Mouse (Mus musculus) liver, embryonic 15.5 days (tissue): ENCODE measurements around the gene Praf2. TPM values are rescaled to one million over a fixed set of nuclear protein-coding genes. Genes with fewer than 3 reads are reported as not detected.
"Not testable (repeated sequence)": the region's sequence is repeated elsewhere in the genome, so short reads cannot be mapped to it uniquely, and the experiment has no call there.

Experiments used
- ATAC-seq: fragments of 200-750 bp; cut with Nextera tagmentation; 2 replicates; pipeline ENCODE4 v1.8.0; 2017; ENCODE audit warnings: moderate number of reproducible peaks, mild to moderate bottlenecking, moderate library complexity; ENCODE audit not compliant: insufficient read depth
- H3K27ac ChIP-seq: fragments of 300-500 bp; sonication (generic); replicated peaks from 2 replicates; pipeline ENCODE4 v1.5.1; 2015; ENCODE audit warnings: mild to moderate bottlenecking, inconsistent platforms
- H3K27me3 ChIP-seq: fragments of 300-500 bp; sonication (generic); 2 replicates; pipeline ENCODE4 v1.6.1; 2015; ENCODE audit warnings: mild to moderate bottlenecking, inconsistent platforms
- H3K36me3 ChIP-seq: fragments of 300-500 bp; sonication (generic); replicated peaks from 2 replicates; pipeline ENCODE4 v1.6.1; 2015; ENCODE audit warnings: moderate library complexity, mild to moderate bottlenecking, inconsistent platforms
- H3K4me1 ChIP-seq: fragments of 300-500 bp; sonication (generic); replicated peaks from 2 replicates; pipeline ENCODE4 v1.6.1; 2015; ENCODE audit warnings: inconsistent platforms
- H3K4me2 ChIP-seq: fragments of 300-500 bp; sonication (generic); 2 replicates; pipeline ENCODE4 v1.6.1; 2015; ENCODE audit warnings: moderate library complexity, mild to moderate bottlenecking, inconsistent platforms
- H3K4me3 ChIP-seq: fragments of 300-500 bp; sonication (generic); replicated peaks from 2 replicates; pipeline ENCODE4 v1.5.1; 2015; ENCODE audit warnings: mild to moderate bottlenecking, inconsistent platforms
- H3K9ac ChIP-seq: fragments of 300-500 bp; sonication (generic); 2 replicates; pipeline ENCODE4 v1.6.1; 2015; ENCODE audit warnings: moderate library complexity, mild to moderate bottlenecking, inconsistent platforms
- H3K9me3 ChIP-seq: fragments of 300-500 bp; sonication (generic); replicated peaks from 2 replicates; pipeline ENCODE4 v1.6.1; 2016; ENCODE audit warnings: inconsistent platforms
- WGBS: fragments of 180-500 bp; shearing (Covaris S2); methylation state at CpG from one replicate; pipeline ENCODE4 v1.1.7; 2015; ENCODE audit warnings: mixed read lengths; ENCODE audit not compliant: insufficient replicate concordance; 5-methylcytosine and 5-hydroxymethylcytosine counted together
- polyA plus RNA-seq: library from polyadenylated mRNA; unstranded; fragments of >200 nt; fragmentation: Nextera tagmentation; extraction: Ambion mirVana; gene quantifications from 2 replicates; pipeline ENCODE4 v1.2.1, GENCODE M21; 2015

The Praf2 gene
- polyA plus RNA-seq, 1 experiment from 2014 or later, result 5.8 TPM

- no peak overlapping the region for H3K27ac ChIP-seq
- no peaks in the 10 kb centered on the region for H3K27me3 ChIP-seq
- peak; percentile 58; the same call in 1 of the 2 replicates for ATAC-seq
- WGBS, result 66% methylated on average over 14 of the region's 14 CpGs
- no peak overlapping the region for H3K4me2 ChIP-seq
- H3K4me1 ChIP-seq, result peaks cover 14% of the 10 kb centered on the region
- no peaks in the 10 kb centered on the region for H3K36me3 ChIP-seq
- H3K9me3 ChIP-seq, result no peaks in the 10 kb centered on the region
- H3K9ac ChIP-seq, result no peak overlapping the region
- H3K4me3 ChIP-seq, result no peak overlapping the region
Observed at GRCm38 (mm10) chrX:7739336-7740081, 11.3 kb downstream of the Praf2 start.

GRCm38 (mm10) chrX:7740082-7740819, 12.0 kb downstream of the Praf2 start:
- Histone ChIP-seq H3K27me3 (no peaks in the 10 kb centered on the region), H3K4me2 (peak overlapping the region; percentile 20), H3K9me3 (no peaks in the 10 kb centered on the region), H3K27ac (no peak overlapping the region; the same call in 1 of the 2 replicates), H3K4me3 (no peak overlapping the region), H3K4me1 (peaks cover 14% of the 10 kb centered on the region), H3K9ac (no peak overlapping the region), H3K36me3 (no peaks in the 10 kb centered on the region)
- WGBS, result 56% methylated on average over 10 of the region's 10 CpGs
- ATAC-seq, result peak; percentile 20; the same call in 1 of the 2 replicates

- no peaks in the 10 kb centered on the region for H3K36me3 ChIP-seq
- H3K9me3 ChIP-seq, result no peaks in the 10 kb centered on the region
- peaks cover 14% of the 10 kb centered on the region for H3K4me1 ChIP-seq
- 37% methylated on average over 5 of the region's 5 CpGs for WGBS
- H3K4me3 ChIP-seq, result no peak overlapping the region
- no peaks in the 10 kb centered on the region for H3K27me3 ChIP-seq
- H3K4me2 ChIP-seq, result peak overlapping the region; percentile 20; the same call in 1 of the 2 replicates
- no peak for ATAC-seq
- no peak overlapping the region for H3K27ac ChIP-seq
- no peak overlapping the region for H3K9ac ChIP-seq
Observed at GRCm38 (mm10) chrX:7741103-7741502, 12.9 kb downstream of the Praf2 start.

- Histone ChIP-seq H3K27ac (no peak overlapping the region), H3K36me3 (no peaks in the 10 kb centered on the region), H3K27me3 (no peaks in the 10 kb centered on the region), H3K4me1 (peaks cover 14% of the 10 kb centered on the region), H3K4me3 (no peak overlapping the region), H3K4me2 (no peak overlapping the region), H3K9me3 (no peaks in the 10 kb centered on the region), H3K9ac (no peak overlapping the region)
- ATAC-seq, result no peak
- WGBS, result 46% methylated on average over 5 of the region's 5 CpGs
Observed at GRCm38 (mm10) chrX:7743470-7743869, 15.2 kb downstream of the Praf2 start.

- Histone ChIP-seq H3K4me1 (peaks cover 14% of the 10 kb centered on the region), H3K36me3 (no peaks in the 10 kb centered on the region), H3K4me2 (no peak overlapping the region), H3K27me3 (no peaks in the 10 kb centered on the region), H3K27ac (no peak overlapping the region), H3K4me3 (no peak overlapping the region), H3K9ac (no peak overlapping the region), H3K9me3 (no peaks in the 10 kb centered on the region)
- 48% methylated on average over 1 of the region's 1 CpGs for WGBS
- ATAC-seq, result no peak
Observed at GRCm38 (mm10) chrX:7744940-7745339, 16.7 kb downstream of the Praf2 start.

GRCm38 (mm10) chrX:7745429-7745828, 17.2 kb downstream of the Praf2 start:
- Histone ChIP-seq H3K36me3 (no peaks in the 10 kb centered on the region), H3K27ac (no peak overlapping the region), H3K4me3 (no peak overlapping the region), H3K4me2 (no peak overlapping the region), H3K27me3 (0 out of 2 replicates have a peak, but pooled peaks cover 1% of the 10 kb centered on the region), H3K9me3 (no peaks in the 10 kb centered on the region), H3K9ac (no peak overlapping the region), H3K4me1 (peaks cover 10% of the 10 kb centered on the region)
- 82% methylated on average over 8 of the region's 8 CpGs for WGBS
- no peak for ATAC-seq

- Histone ChIP-seq H3K4me2 (peak within 1 kb of the TSS; percentile 79), H3K4me3 (peak within 1 kb of the TSS; percentile 59), H3K27ac (no peak within 1 kb of the TSS), H3K4me1 (no peaks in the 10 kb centered on the region; the same call in 1 of the 2 replicates), H3K9ac (0 out of 2 replicates have a peak within 1 kb of the TSS, but pooled peaks have one; percentile 43), H3K36me3 (no peaks in the 10 kb centered on the region), H3K9me3 (no peaks in the 10 kb centered on the region), H3K27me3 (0 out of 2 replicates have a peak, but pooled peaks cover 5% of the 10 kb centered on the region)
- WGBS, result 4% methylated on average over 46 of the region's 56 CpGs
- no peak for ATAC-seq
Observed at GRCm38 (mm10) chrX:7750432-7751116, 22.3 kb downstream of the Praf2 start, which contains the start of gene Ccdc120. TSS of gene Ccdc120 (minus strand) at chrX:7750905.

GRCm38 (mm10) chrX:7753627-7754026, 25.4 kb downstream of the Praf2 start:
- H3K4me3 ChIP-seq, H3K4me2 ChIP-seq, ATAC-seq, H3K27me3 ChIP-seq, H3K9me3 ChIP-seq, H3K36me3 ChIP-seq, H3K9ac ChIP-seq, H3K27ac ChIP-seq, H3K4me1 ChIP-seq: not testable (repeated sequence)
- 19% methylated on average over 3 of the region's 3 CpGs for WGBS

- Histone ChIP-seq H3K4me3 (peak within 1 kb of the TSS; percentile 72), H3K27ac (peak within 1 kb of the TSS; percentile 80), H3K4me2 (peak within 1 kb of the TSS; percentile 81), H3K9me3 (no peaks in the 10 kb centered on the region), H3K9ac (peak within 1 kb of the TSS; percentile 67), H3K27me3 (no peaks in the 10 kb centered on the region), H3K4me1 (peaks cover 41% of the 10 kb centered on the region), H3K36me3 (peaks cover 8% of the 10 kb centered on the region; the same call in 1 of the 2 replicates)
- whole genome bisulfite sequencing, result 13% methylated on average over 38 of the region's 38 CpGs
- peak; percentile 92 for ATAC-seq
Observed at GRCm38 (mm10) chrX:7762137-7762920, 34.1 kb downstream of the Praf2 start, which contains the start of gene Tfe3. TSS of gene Tfe3 (plus strand) at chrX:7762560.

- Histone ChIP-seq H3K4me3 (peak overlapping the region; percentile 72), H3K4me2 (peak overlapping the region; percentile 81), H3K27ac (peak overlapping the region; percentile 80), H3K4me1 (peaks cover 41% of the 10 kb centered on the region), H3K36me3 (peaks cover 14% of the 10 kb centered on the region; the same call in 1 of the 2 replicates), H3K9ac (peak overlapping the region; percentile 67), H3K9me3 (no peaks in the 10 kb centered on the region), H3K27me3 (no peaks in the 10 kb centered on the region)
- peak; percentile 50 for ATAC-seq
- WGBS, result 22% methylated on average over 21 of the region's 21 CpGs
Observed at GRCm38 (mm10) chrX:7762921-7763197, 34.6 kb downstream of the Praf2 start.
